Mouse (Mus musculus): ENCODE results near the gene Hdac8. TPM values are rescaled to one million over a fixed set of nuclear protein-coding genes. Genes with fewer than 3 reads are reported as not detected.

Gene Hdac8
- polyA plus RNA-seq, 1 experiment: 18.5 TPM

- Histone ChIP-seq H3K9me3 (replicated peaks; ENCODE audit: control insufficient read depth, insufficient read depth, low read length, poor library complexity, severe bottlenecking) (no peaks in the 10 kb centered on the region), H3K27ac (ENCODE audit: insufficient read depth, low read length) (no peak overlapping the region), H3K4me1 (ENCODE audit: control insufficient read depth, insufficient read depth, low read length) (no peaks in the 10 kb centered on the region), H3K4me3 (ENCODE audit: low read depth, low read length) (no peak overlapping the region), H3K9ac (ENCODE audit: low read depth, poor library complexity, severe bottlenecking) (no peak overlapping the region), H3K27me3 (ENCODE audit: control insufficient read depth, insufficient read depth, low read length, poor library complexity, severe bottlenecking) (no peaks in the 10 kb centered on the region), H3K36me3 (ENCODE audit: control insufficient read depth, insufficient read depth, low read length, poor library complexity, severe bottlenecking) (no peaks in the 10 kb centered on the region)
- TF ChIP-seq POLR2A (IDR thresholded peaks at IDR 0.05; ENCODE audit: insufficient read depth, low read length) (no peak), EP300 (IDR thresholded peaks at IDR 0.05; ENCODE audit: insufficient read depth, low read depth, low read length) (no peak), CTCF (IDR thresholded peaks at IDR 0.05; ENCODE audit: low read depth, low read length) (no peak)
Observed at GRCm38 (mm10) chrX:102319696-102320095, 185.5 kb downstream of the Hdac8 start.

GRCm38 (mm10) chrX:102319252-102319651, 185.9 kb downstream of the Hdac8 start:
- H3K9ac ChIP-seq (ENCODE audit: low read depth, poor library complexity, severe bottlenecking): no peak overlapping the region
- no peak overlapping the region for H3K27ac ChIP-seq (ENCODE audit: insufficient read depth, low read length)
- H3K4me1 ChIP-seq (ENCODE audit: control insufficient read depth, insufficient read depth, low read length): no peaks in the 10 kb centered on the region
- no peak overlapping the region for H3K4me3 ChIP-seq (ENCODE audit: low read depth, low read length)
- H3K27me3 ChIP-seq (ENCODE audit: control insufficient read depth, insufficient read depth, low read length, poor library complexity, severe bottlenecking): no peaks in the 10 kb centered on the region
- no peak for TF ChIP-seq POLR2A (IDR thresholded peaks at IDR 0.05; ENCODE audit: insufficient read depth, low read length)
- no peak for TF ChIP-seq EP300 (IDR thresholded peaks at IDR 0.05; ENCODE audit: insufficient read depth, low read depth, low read length)
- TF ChIP-seq CTCF (IDR thresholded peaks at IDR 0.05; ENCODE audit: low read depth, low read length): no peak
- H3K36me3 ChIP-seq (ENCODE audit: control insufficient read depth, insufficient read depth, low read length, poor library complexity, severe bottlenecking): no peaks in the 10 kb centered on the region
- no peaks in the 10 kb centered on the region for H3K9me3 ChIP-seq (replicated peaks; ENCODE audit: control insufficient read depth, insufficient read depth, low read length, poor library complexity, severe bottlenecking)

DNA sequence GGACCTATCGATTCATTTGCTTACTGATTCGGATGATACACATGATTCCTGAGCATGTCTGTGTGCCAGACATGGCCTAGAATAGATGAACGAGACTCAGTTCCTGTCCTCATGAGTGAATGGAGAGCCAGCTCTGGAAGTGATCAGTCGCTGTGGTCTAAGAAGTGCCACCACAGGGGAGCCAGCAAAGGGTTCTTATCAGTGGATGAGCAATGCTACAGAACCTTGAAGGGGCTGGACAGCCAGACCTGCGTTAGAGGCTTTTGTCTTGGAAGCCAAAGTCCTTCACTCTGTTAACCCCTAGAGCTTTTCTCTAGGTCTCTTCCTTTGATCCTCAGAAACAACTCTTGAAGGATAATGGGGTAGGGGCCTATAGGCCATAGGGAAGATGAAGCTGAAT, 186.4 kb downstream of the Hdac8 start:
- no peak overlapping the region for H3K4me3 ChIP-seq (ENCODE audit: low read depth, low read length)
- no peaks in the 10 kb centered on the region for H3K36me3 ChIP-seq (ENCODE audit: control insufficient read depth, insufficient read depth, low read length, poor library complexity, severe bottlenecking)
- no peaks in the 10 kb centered on the region for H3K27me3 ChIP-seq (ENCODE audit: control insufficient read depth, insufficient read depth, low read length, poor library complexity, severe bottlenecking)
- TF ChIP-seq EP300 (IDR thresholded peaks at IDR 0.05; ENCODE audit: insufficient read depth, low read depth, low read length) (no peak), CTCF (IDR thresholded peaks at IDR 0.05; ENCODE audit: low read depth, low read length) (no peak), POLR2A (IDR thresholded peaks at IDR 0.05; ENCODE audit: insufficient read depth, low read length) (no peak)
- H3K27ac ChIP-seq (ENCODE audit: insufficient read depth, low read length): no peak overlapping the region
- no peaks in the 10 kb centered on the region for H3K4me1 ChIP-seq (ENCODE audit: control insufficient read depth, insufficient read depth, low read length)
- H3K9me3 ChIP-seq (replicated peaks; ENCODE audit: control insufficient read depth, insufficient read depth, low read length, poor library complexity, severe bottlenecking): no peaks in the 10 kb centered on the region
- H3K9ac ChIP-seq (ENCODE audit: low read depth, poor library complexity, severe bottlenecking): no peak overlapping the region

DNA sequence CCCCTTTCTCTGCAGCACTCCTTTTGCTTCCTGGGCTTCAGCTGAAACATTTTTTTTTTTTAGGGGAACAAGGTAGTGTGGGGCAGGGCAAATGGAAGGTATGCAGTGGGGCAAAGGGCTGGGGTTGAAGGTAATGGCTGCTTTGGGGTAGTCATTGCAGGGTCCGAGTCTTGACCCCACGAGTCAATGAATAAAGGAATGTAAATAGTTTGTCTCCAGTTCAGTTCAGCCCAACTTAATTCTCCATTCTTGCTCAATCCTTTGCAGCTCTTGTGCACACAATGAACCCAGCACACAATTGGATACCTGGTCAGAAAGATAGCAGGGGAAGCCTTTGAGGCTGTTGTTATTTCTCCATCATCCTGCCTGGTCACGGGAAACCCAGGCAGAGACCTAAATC, 194.0 kb downstream of the Hdac8 start:
- Histone ChIP-seq H3K27me3 (ENCODE audit: control insufficient read depth, insufficient read depth, low read length, poor library complexity, severe bottlenecking) (no peaks in the 10 kb centered on the region), H3K9ac (ENCODE audit: low read depth, poor library complexity, severe bottlenecking) (no peak overlapping the region), H3K36me3 (ENCODE audit: control insufficient read depth, insufficient read depth, low read length, poor library complexity, severe bottlenecking) (no peaks in the 10 kb centered on the region), H3K9me3 (replicated peaks; ENCODE audit: control insufficient read depth, insufficient read depth, low read length, poor library complexity, severe bottlenecking) (no peaks in the 10 kb centered on the region), H3K27ac (ENCODE audit: insufficient read depth, low read length) (no peak overlapping the region), H3K4me1 (ENCODE audit: control insufficient read depth, insufficient read depth, low read length) (no peaks in the 10 kb centered on the region), H3K4me3 (ENCODE audit: low read depth, low read length) (no peak overlapping the region)
- TF ChIP-seq EP300 (IDR thresholded peaks at IDR 0.05; ENCODE audit: insufficient read depth, low read depth, low read length) (no peak), CTCF (IDR thresholded peaks at IDR 0.05; ENCODE audit: low read depth, low read length) (no peak), POLR2A (IDR thresholded peaks at IDR 0.05; ENCODE audit: insufficient read depth, low read length) (no peak)

GRCm38 (mm10) chrX:102307511-102307910, 197.6 kb downstream of the Hdac8 start:
- no peak overlapping the region for H3K27ac ChIP-seq (ENCODE audit: insufficient read depth, low read length)
- H3K27me3 ChIP-seq (ENCODE audit: control insufficient read depth, insufficient read depth, low read length, poor library complexity, severe bottlenecking): no peaks in the 10 kb centered on the region
- H3K36me3 ChIP-seq (ENCODE audit: control insufficient read depth, insufficient read depth, low read length, poor library complexity, severe bottlenecking): no peaks in the 10 kb centered on the region
- peaks cover 7% of the 10 kb centered on the region for H3K4me1 ChIP-seq (ENCODE audit: control insufficient read depth, insufficient read depth, low read length)
- no peak for TF ChIP-seq POLR2A (IDR thresholded peaks at IDR 0.05; ENCODE audit: insufficient read depth, low read length)
- no peak for TF ChIP-seq EP300 (IDR thresholded peaks at IDR 0.05; ENCODE audit: insufficient read depth, low read depth, low read length)
- no peak for TF ChIP-seq CTCF (IDR thresholded peaks at IDR 0.05; ENCODE audit: low read depth, low read length)
- no peak overlapping the region for H3K9ac ChIP-seq (ENCODE audit: low read depth, poor library complexity, severe bottlenecking)
- no peak overlapping the region for H3K4me3 ChIP-seq (ENCODE audit: low read depth, low read length)
- no peaks in the 10 kb centered on the region for H3K9me3 ChIP-seq (replicated peaks; ENCODE audit: control insufficient read depth, insufficient read depth, low read length, poor library complexity, severe bottlenecking)

DNA sequence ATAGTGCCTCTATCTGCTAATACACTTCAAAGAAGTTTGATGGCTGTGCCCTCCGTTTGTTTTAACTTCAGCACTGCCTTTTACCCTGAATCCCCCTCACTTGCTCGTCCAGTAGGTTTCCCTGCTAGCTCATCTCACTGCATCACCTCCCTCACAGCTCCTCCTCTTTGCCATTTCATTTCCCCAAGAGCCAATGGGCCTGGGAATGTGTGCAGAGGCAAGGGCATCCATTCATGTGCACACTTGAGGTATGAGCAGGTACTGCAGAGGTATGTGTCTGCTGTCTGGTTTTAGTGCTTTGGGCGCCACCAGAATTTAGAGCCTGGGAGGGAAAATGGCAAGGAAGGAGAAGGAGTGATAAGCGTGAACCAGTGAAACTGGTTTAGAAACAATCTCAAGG, 199.4 kb downstream of the Hdac8 start:
- Histone ChIP-seq H3K27ac (ENCODE audit: insufficient read depth, low read length) (no peak overlapping the region), H3K4me3 (ENCODE audit: low read depth, low read length) (no peak overlapping the region), H3K36me3 (ENCODE audit: control insufficient read depth, insufficient read depth, low read length, poor library complexity, severe bottlenecking) (no peaks in the 10 kb centered on the region), H3K4me1 (ENCODE audit: control insufficient read depth, insufficient read depth, low read length) (peaks cover 7% of the 10 kb centered on the region), H3K27me3 (ENCODE audit: control insufficient read depth, insufficient read depth, low read length, poor library complexity, severe bottlenecking) (no peaks in the 10 kb centered on the region), H3K9ac (ENCODE audit: low read depth, poor library complexity, severe bottlenecking) (no peak overlapping the region), H3K9me3 (replicated peaks; ENCODE audit: control insufficient read depth, insufficient read depth, low read length, poor library complexity, severe bottlenecking) (no peaks in the 10 kb centered on the region)
- TF ChIP-seq POLR2A (IDR thresholded peaks at IDR 0.05; ENCODE audit: insufficient read depth, low read length) (no peak), EP300 (IDR thresholded peaks at IDR 0.05; ENCODE audit: insufficient read depth, low read depth, low read length) (no peak), CTCF (IDR thresholded peaks at IDR 0.05; ENCODE audit: low read depth, low read length) (no peak)
